Mouse (Mus musculus): ENCODE results near the gene Insrr.
"Not testable (repeated sequence)": the region's sequence is repeated elsewhere in the genome, so short reads cannot be mapped to it uniquely, and the experiment has no call there.

The Insrr gene

DNA sequence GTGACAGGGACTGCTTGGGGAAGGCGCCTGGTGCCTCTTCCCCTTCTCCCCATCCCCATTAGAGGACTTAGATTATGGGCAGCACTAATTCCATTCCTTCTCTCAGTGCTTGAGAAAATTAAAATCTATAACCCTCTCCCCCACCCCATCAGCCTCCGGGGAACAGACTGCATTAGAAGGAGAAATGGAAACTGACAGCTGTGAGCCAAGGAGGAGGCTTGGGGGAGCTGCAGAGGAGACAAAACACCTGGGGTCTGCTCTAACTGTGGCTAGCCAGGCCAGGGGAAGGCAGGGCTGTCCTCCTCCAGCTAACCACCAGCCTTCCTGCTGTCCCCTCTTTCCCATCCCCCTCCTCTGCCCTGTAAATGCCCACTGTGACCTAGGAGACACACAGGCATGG is 17.7 kb upstream of the Insrr start:
- no peak for DNase-seq

GRCm38 (mm10) chr3:87783282-87784023 is 13.3 kb upstream of the Insrr start:
- no peak for DNase-seq

- DNase-seq, result no peak
These were observed 11.6 kb upstream of the Insrr start for GRCm38 (mm10) chr3:87785156-87785555.

GRCm38 (mm10) chr3:87785626-87786214 is 11.0 kb upstream of the Insrr start:
- DNase-seq, result no peak

DNA sequence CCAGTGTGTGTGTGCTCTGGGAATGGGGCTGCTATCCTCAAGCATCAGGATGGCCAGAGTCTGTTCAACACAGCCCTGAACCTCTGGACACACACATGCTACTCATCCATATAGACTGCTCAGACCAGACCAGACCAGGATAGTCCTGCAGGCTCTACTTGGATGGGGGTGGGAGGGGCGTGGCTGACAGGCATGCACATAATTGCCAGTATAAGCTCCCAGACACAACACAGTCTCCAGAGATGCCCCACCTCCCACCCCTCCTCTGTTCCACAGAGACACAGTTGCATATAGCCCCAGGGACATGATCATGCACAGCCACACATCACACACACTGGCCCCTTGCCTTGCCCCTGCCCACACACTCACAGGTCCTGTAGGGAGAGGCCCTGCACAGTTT is 7.5 kb upstream of the Insrr start:
- DNase-seq, result no peak

GRCm38 (mm10) chr3:87789768-87790167 is 7.0 kb upstream of the Insrr start:
- DNase-seq, result no peak

DNA sequence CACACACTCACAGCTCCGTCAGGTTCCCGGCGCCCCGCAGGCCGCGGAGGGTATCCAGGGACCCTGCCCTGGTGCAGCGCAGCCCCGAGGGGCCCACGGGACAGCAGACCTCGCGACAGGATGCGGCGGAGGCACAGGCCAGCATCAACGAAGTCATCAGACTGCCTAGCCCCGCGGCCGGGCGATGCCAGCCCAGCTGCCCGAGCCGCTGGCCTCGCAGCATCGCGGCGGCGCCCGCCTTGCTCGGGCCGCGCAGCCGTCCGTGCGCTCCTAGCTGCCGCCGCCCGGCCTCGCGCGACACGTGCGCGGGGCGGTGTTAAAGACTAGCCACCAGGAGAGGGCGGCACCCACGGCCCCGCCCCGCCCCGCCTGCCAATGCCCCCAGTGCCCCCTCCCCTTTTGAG is 1.8 kb upstream of the Insrr start, which contains the start of gene Ntrk1:
Gene Ntrk1 (minus strand): TSS at position 241 of the 404 bp plus-strand sequence.
- DNase-seq, result peak in 1 of 2 experiments; percentile 10

DNA sequence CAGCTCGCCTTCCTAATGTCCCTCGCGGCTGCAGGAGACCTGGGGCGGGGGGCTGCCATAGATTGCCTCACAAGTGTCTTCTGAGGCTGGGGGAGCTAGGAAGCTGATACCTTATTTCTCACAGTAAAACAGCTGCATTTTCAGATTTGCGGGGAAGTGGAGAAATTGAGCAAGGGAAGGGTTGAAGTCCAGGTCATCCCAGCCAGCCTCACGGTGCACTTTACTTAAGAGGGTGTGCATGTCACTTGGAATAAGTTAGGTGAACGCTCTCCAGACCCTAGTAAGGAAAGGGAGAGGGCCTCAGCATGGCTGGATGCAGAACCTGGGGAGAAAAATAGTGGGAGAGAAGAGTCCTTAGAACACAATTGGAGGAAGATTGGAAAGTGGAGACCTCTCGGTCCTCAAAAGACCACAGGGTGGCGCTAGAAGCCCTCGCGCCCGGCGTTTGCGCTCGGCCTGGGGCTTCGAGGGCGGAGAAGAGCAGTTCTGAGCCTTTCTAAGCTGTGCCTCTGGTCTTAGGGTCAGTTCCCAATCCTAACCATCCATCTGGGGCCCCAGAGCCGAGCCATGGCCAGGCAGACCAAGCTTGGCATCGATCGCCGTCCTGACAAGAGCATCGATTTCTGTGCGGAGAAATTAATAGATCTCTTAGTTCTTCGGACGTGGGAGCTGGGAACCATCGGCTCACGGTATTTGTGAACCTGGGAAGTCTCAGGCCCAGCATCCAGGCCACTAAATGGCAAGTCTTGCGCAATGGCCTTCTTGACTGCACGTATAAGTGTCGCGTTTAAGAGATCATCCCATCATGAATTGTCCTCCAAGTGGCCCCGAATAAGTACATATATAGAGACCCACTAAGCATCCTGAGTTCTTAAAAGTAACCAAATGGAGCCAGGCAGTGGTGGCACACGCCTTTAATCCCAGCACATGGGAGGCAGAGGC is 1.1 kb upstream of the Insrr start:
- DNase-seq, result peak; percentile 68 to 72

- DNase-seq, result no peak
These were observed 4.9 kb downstream of the Insrr start for GRCm38 (mm10) chr3:87801681-87802080.

- DNase-seq, result peak in 1 of 2 experiments; percentile 29
These were observed 7.4 kb downstream of the Insrr start for GRCm38 (mm10) chr3:87804038-87804677.

GRCm38 (mm10) chr3:87809322-87809962 is 12.7 kb downstream of the Insrr start:
- DNase-seq, result no peak

- DNase-seq, result no peak
These were observed 14.5 kb downstream of the Insrr start for GRCm38 (mm10) chr3:87811297-87811696.

DNA sequence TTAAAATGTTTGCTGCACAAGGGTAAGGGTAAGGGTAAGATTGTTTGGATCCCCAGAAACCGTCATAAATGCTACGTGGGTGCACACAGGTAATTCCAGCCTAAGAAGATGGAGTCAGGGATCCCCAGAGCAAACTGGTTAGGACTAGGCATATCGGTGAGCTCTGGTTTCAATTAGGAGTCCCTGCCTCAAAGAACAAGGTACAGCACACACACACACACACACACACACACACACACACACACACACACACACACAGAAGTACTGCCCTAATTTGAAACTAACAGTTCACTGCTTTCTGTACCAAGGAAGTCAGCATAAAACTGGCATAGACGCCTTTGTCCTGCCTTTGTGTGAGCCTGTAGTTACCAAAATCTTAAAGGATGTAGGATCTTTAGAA is 15.7 kb downstream of the Insrr start:
- DNase-seq, result no peak

- no peak for DNase-seq
These were observed 16.1 kb downstream of the Insrr start for GRCm38 (mm10) chr3:87812873-87813272.

GRCm38 (mm10) chr3:87816166-87816565 is 19.4 kb downstream of the Insrr start:
- DNase-seq, result no peak

DNA sequence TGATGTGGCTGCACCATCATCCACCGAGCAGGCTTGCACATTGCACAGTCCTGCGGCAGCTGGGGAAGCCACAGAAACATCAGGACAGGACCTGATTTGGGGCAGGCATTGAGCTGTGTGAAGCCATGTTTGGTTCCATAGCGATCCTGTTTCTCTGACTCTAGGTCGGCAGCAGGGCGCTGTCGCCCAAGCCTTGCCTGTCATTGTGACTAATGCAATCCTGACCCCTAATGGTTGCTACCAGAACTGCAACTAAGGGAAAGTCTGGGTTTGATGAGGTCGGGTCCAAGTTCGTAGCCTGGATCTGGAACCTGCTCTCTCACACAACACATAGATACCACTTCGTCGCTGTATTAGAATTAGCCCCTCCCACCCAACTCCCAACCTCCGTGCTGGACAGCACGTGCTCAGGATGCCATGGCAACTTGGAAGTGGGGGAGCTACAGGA is 19.9 kb downstream of the Insrr start:
- DNase-seq, result peak; percentile 80 to 81

DNA sequence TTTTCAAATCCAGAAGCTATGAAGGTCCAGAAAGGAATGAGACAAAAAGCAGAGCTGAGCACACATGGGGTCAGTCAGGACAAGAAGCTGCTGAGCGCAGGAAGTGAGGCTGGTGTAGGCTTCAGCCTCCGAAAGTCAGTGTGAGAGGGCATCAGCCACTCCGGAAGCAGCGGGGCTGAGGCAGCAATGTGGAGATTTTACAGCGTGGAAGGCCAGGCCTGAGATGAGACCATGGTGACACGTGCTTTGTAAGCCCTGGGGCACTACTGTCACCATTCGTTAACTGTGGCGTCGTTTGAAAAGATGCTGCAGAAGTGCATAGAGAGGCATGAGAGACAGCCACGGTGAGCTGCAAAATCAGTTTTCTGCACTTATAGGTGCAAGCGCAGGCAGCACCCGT is 21.5 kb downstream of the Insrr start:
- no peak for DNase-seq

DNA sequence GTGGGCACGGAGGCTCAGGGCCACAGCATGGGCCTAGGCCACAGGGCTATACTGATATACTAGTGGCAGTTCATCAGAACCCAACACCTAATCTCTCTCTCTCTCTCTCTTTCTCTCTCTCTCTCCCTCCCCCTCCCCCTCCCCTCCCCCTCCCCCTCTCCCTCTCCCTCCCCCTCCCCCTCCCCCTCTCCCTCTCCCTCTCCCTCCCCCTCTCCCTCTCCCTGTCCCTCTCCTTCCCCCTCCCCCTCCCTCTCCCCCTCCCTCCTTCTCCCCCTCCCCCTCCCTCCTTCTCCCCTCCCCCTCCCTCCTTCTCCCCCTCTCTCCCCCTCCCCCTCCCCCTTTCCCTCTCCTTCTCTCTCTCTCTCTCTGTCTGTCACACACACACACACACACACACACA is 27.5 kb downstream of the Insrr start, which contains the start of gene Pear1:
Gene Pear1 (minus strand): TSS at position 101 of the 400 bp plus-strand sequence.
- not testable (repeated sequence) for DNase-seq

DNA sequence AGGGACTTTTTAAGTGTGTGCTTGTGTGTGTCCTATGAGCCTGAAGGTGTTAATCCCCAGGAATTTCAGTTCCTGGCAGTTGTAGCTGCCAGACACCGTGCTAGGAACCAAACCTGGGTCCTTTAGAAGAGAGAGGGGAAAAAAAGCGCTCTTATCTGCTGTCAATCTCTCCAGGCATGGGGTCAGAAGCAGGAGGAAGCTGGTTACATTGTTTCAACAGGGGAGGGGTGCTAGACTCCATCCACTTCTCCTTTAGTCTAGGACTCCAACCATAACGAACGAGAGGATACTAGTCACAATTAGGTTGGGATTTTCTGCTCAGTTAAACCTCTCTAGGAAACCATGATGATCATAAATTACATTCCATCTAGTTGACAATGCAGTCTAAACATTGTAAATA is 31.7 kb downstream of the Insrr start:
- no peak for DNase-seq

DNA sequence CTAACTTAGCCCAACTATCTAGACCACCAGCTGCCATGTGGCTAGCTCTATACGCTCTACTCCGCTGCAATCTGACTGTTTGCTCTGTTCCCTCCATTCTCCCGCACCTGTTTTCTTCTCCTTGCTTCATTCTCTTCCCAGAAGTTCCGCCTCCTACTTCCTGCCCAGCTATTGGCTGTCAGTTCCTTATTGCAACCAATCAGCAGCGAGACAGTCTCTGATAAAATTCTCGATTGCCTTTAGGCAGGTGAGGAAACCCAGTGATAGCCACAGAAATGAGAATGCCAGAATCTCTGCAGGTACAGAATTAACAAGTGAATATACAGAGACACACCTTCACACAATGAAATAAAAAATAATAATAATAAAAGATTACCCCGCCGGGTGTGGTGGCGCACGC is 32.3 kb downstream of the Insrr start:
- DNase-seq, result no peak

- no peak for DNase-seq
These were observed 35.5 kb downstream of the Insrr start for GRCm38 (mm10) chr3:87832109-87832859.

Data from B cell, adult 2 months (primary cell).